Mouse (Mus musculus) kidney, adult 18-20 months (tissue): ENCODE measurements around the gene Glyr1.

Experiments used
- DNase-seq: peaks from one replicate; pipeline ENCODE4 v3.0.0; 2021

Glyr1 gene

GRCm38 (mm10) chr16:5049774-5050234 is at the start of gene Glyr1, which contains the start of gene Ubn1:
Glyr1 (minus strand) TSS chr16:5049863.
Ubn1 (plus strand) TSS chr16:5050057.
- DNase-seq: peak; percentile 99

- peak; percentile 27 for DNase-seq
Measured at GRCm38 (mm10) chr16:5096504-5096903, 46.8 kb upstream of the Glyr1 start.

GRCm38 (mm10) chr16:5093285-5093684 is 43.6 kb upstream of the Glyr1 start:
- peak; percentile 24 for DNase-seq

- DNase-seq: no peak
Measured at GRCm38 (mm10) chr16:5089021-5089420, 39.4 kb upstream of the Glyr1 start.

GRCm38 (mm10) chr16:5086179-5086578 is 36.5 kb upstream of the Glyr1 start:
- DNase-seq: no peak

GRCm38 (mm10) chr16:5085196-5085595 is 35.5 kb upstream of the Glyr1 start:
- no peak for DNase-seq

- DNase-seq: no peak
Measured at GRCm38 (mm10) chr16:5074341-5074740, 24.7 kb upstream of the Glyr1 start.

GRCm38 (mm10) chr16:5071974-5072373 is 22.3 kb upstream of the Glyr1 start:
- no peak for DNase-seq

GRCm38 (mm10) chr16:5070321-5070720 is 20.7 kb upstream of the Glyr1 start:
- no peak for DNase-seq

- no peak for DNase-seq
Measured at GRCm38 (mm10) chr16:5063472-5063871, 13.8 kb upstream of the Glyr1 start.

GRCm38 (mm10) chr16:5058114-5058513 is 8.5 kb upstream of the Glyr1 start:
- no peak for DNase-seq

GRCm38 (mm10) chr16:5050251-5051110 is 818 bp upstream of the Glyr1 start:
- no peak for DNase-seq

GRCm38 (mm10) chr16:5049182-5049773 is 385 bp downstream of the Glyr1 start:
- DNase-seq: no peak

GRCm38 (mm10) chr16:5045322-5045721 is 4.3 kb downstream of the Glyr1 start:
- no peak for DNase-seq

GRCm38 (mm10) chr16:5036649-5037234 is 12.9 kb downstream of the Glyr1 start:
- DNase-seq: no peak

- no peak for DNase-seq
Measured at GRCm38 (mm10) chr16:5035591-5035990, 14.1 kb downstream of the Glyr1 start.

- DNase-seq: no peak
Measured at GRCm38 (mm10) chr16:5029847-5030246, 19.8 kb downstream of the Glyr1 start.

- no peak for DNase-seq
Measured at GRCm38 (mm10) chr16:5024021-5024420, 25.6 kb downstream of the Glyr1 start.

- no peak for DNase-seq
Measured at GRCm38 (mm10) chr16:5014578-5014977, 35.1 kb downstream of the Glyr1 start.

- peak; percentile 98 for DNase-seq
Measured at GRCm38 (mm10) chr16:5013054-5013838, 36.4 kb downstream of the Glyr1 start, which contains the start of gene Rogdi. Rogdi (minus strand) TSS chr16:5013553.

- DNase-seq: peak; percentile 58
Measured at GRCm38 (mm10) chr16:5012036-5013005, 37.3 kb downstream of the Glyr1 start.

GRCm38 (mm10) chr16:5011285-5011684 is 38.4 kb downstream of the Glyr1 start:
- DNase-seq: no peak
